Mouse (Mus musculus) forebrain, embryonic 16.5 days (tissue): ENCODE results near the gene St7. TPM values are rescaled to one million over a fixed set of nuclear protein-coding genes. Genes with fewer than 3 reads are reported as not detected.

Experiments
- ATAC-seq: fragments of 200-750 bp; cut with Nextera tagmentation; 2 replicates; pipeline ENCODE4 v1.8.0; 2017; ENCODE audit warnings: mild to moderate bottlenecking, moderate library complexity
- H3K27ac ChIP-seq: fragments of 300-500 bp; sonication (generic); 2 replicates; pipeline ENCODE4 v1.5.1; 2014; ENCODE audit warnings: low read length, control low read depth
- H3K27me3 ChIP-seq: fragments of 300-500 bp; sonication (generic); replicated peaks from 2 replicates; pipeline ENCODE4 v1.6.1; 2014; ENCODE audit warnings: low read length; ENCODE audit not compliant: control insufficient read depth, insufficient read depth
- H3K36me3 ChIP-seq: fragments of 300-500 bp; sonication (generic); 2 replicates; pipeline ENCODE4 v1.6.1; 2014; ENCODE audit not compliant: control insufficient read depth, insufficient read depth
- H3K4me1 ChIP-seq: fragments of 300-500 bp; sonication (generic); replicated peaks from 2 replicates; pipeline ENCODE4 v1.6.1; 2014; ENCODE audit warnings: low read length; ENCODE audit not compliant: control insufficient read depth, insufficient read depth
- H3K4me2 ChIP-seq: fragments of 300-500 bp; sonication (generic); 2 replicates; pipeline ENCODE4 v1.6.1; 2014; ENCODE audit warnings: mild to moderate bottlenecking, low read length, control low read depth
- H3K4me3 ChIP-seq: fragments of 300-500 bp; sonication (generic); replicated peaks from 2 replicates; pipeline ENCODE4 v1.5.1; 2014; ENCODE audit warnings: mild to moderate bottlenecking, low read length, control low read depth
- H3K9ac ChIP-seq: fragments of 300-500 bp; sonication (generic); replicated peaks from 2 replicates; pipeline ENCODE4 v1.6.1; 2014; ENCODE audit warnings: low read depth, low read length, control low read depth
- H3K9me3 ChIP-seq: fragments of 300-500 bp; sonication (generic); 2 replicates; pipeline ENCODE4 v1.6.1; 2016; ENCODE audit warnings: low read length; ENCODE audit not compliant: control insufficient read depth
- WGBS: fragments of 180-500 bp; shearing (Covaris S2); extraction: QIAGEN DNeasy Blood & Tissue Kit; methylation state at CpG from one replicate; pipeline ENCODE4 v1.1.7; 2014; 5-methylcytosine and 5-hydroxymethylcytosine counted together
- polyA plus RNA-seq: library from polyadenylated mRNA; unstranded; fragments of >200 nt; fragmentation: Nextera tagmentation; extraction: Ambion mirVana; gene quantifications from 2 replicates; pipeline ENCODE4 v1.2.1, GENCODE M21; 2015

St7 gene
- polyA plus RNA-seq, 1 experiment from 2014 or later: 68.0 TPM

DNA sequence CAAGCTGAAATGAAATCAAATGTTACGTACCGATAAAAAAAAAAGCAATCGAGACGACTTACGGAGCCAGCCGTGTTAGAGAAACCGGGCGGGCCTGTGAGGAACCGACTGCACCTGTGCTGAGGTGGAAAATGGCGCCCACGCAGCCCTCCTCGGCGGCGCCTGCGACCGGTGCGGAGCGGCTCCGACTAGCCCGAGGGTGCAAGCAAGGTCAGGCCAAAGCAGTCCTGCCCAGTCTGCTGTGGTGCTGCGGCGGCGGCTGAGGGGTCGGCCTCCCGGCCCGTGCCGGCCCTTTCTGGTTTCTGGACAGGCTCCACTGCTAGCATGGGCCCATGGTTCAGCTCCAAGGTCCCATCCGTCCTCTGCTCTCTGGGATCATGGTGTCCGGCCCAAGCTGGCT, 147.7 kb downstream of the St7 start:
- H3K27ac ChIP-seq: no peak overlapping the region
- no peaks in the 10 kb centered on the region; the same call in 1 of the 2 replicates for H3K36me3 ChIP-seq
- no peak overlapping the region for H3K4me2 ChIP-seq
- H3K4me3 ChIP-seq: no peak overlapping the region
- no peaks in the 10 kb centered on the region for H3K27me3 ChIP-seq
- H3K4me1 ChIP-seq: no peaks in the 10 kb centered on the region
- H3K9me3 ChIP-seq: no peaks in the 10 kb centered on the region
- 0 out of 2 replicates have a peak, but pooled peaks have one; percentile 33 for ATAC-seq
- no peak overlapping the region for H3K9ac ChIP-seq
- 82% methylated on average over 29 of the region's 29 CpGs for WGBS

DNA sequence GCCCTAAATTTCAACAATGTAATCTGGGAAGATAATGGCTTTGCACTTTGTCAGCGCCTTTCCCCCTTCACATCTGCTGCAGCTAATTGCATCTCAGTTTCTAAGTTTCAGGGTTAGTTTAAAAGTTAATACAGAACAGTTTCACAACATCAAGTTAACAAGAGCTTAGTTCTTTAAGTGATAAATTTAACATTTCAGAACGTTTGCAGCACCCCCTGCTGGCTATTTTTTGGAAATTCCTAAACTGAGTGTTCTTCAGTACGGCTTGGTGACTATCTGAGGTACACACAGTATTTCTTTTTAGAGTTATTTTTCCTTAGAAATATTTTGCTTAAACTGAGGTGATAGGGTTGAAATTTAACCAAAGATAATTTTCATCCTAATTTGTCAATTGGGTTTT, 150.0 kb downstream of the St7 start:
- Histone ChIP-seq H3K27me3 (no peaks in the 10 kb centered on the region), H3K36me3 (peaks cover 11% of the 10 kb centered on the region), H3K9ac (no peak overlapping the region), H3K9me3 (no peaks in the 10 kb centered on the region), H3K4me1 (no peaks in the 10 kb centered on the region), H3K27ac (no peak overlapping the region), H3K4me2 (no peak overlapping the region), H3K4me3 (no peak overlapping the region)
- 32% methylated on average over 3 of the region's 3 CpGs for WGBS
- peak; percentile 45; the same call in 1 of the 2 replicates for ATAC-seq

GRCm38 (mm10) chr6:17851316-17851715, 158.6 kb downstream of the St7 start:
- H3K4me1 ChIP-seq: peaks cover 4% of the 10 kb centered on the region; the same call in 1 of the 2 replicates
- peak; percentile 26; the same call in 1 of the 2 replicates for ATAC-seq
- H3K9me3 ChIP-seq: no peaks in the 10 kb centered on the region
- no peak overlapping the region for H3K27ac ChIP-seq
- peaks cover 20% of the 10 kb centered on the region for H3K36me3 ChIP-seq
- no peak overlapping the region for H3K9ac ChIP-seq
- H3K4me2 ChIP-seq: no peak overlapping the region
- 25% methylated on average over 2 of the region's 2 CpGs for WGBS
- H3K27me3 ChIP-seq: no peaks in the 10 kb centered on the region
- H3K4me3 ChIP-seq: no peak overlapping the region

DNA sequence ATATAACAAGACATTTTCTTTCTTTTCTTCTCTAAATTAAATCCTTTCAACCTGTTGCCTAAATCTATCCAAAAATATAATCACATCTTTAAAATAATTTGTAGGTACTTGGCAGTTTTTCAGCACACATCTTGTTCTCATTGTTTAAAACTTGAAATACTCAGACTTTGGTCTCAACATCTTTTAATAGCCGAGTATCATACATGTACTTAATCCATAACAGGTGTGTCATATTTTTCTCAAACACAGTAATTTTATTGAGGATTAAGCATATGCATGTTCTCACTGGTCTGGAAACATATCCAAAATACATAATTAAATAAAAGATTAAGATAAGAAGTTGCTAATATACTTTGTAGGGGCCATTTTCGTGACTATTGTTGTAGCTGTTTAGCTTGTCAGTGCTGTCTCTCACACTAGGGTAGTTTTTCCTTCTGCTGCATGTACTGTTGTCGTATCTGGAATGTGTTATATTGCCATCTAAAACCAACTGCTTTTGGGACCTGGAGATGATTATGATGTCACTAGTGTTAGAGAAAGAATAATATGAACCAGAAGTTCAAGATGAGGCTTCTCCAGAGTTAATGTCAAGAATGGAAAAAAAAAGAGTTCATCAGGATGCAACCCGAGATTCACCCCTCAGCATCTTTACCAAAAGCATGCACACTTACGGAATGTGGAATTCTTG, 161.0 kb downstream of the St7 start:
- H3K36me3 ChIP-seq: peaks cover 14% of the 10 kb centered on the region
- 94% methylated on average over 5 of the region's 5 CpGs for WGBS
- H3K27me3 ChIP-seq: no peaks in the 10 kb centered on the region
- no peak overlapping the region for H3K9ac ChIP-seq
- H3K4me3 ChIP-seq: no peak overlapping the region
- H3K9me3 ChIP-seq: no peaks in the 10 kb centered on the region
- no peak overlapping the region for H3K27ac ChIP-seq
- ATAC-seq: no peak
- peaks cover 4% of the 10 kb centered on the region; the same call in 1 of the 2 replicates for H3K4me1 ChIP-seq
- H3K4me2 ChIP-seq: no peak overlapping the region

DNA sequence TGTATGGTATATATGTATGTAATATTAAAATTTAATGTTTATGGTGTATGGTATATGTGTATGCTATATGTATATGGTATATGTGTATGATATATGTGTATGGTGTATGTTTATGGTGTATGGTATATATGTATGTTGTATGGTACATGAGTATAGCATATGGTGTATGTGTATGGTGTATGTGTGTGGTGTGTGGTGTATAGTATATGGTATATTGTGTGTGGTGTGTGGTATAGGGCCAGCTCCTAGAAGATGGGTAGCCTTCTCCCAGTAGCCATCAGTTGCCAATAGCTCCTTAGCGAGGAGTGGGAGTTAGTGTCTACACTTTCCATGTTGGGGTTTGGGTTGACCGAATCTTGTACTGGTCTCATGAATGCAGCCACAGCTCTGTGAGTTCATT, 162.9 kb downstream of the St7 start:
- Histone ChIP-seq H3K36me3 (peaks cover 19% of the 10 kb centered on the region), H3K4me2 (no peak overlapping the region), H3K27ac (no peak overlapping the region), H3K27me3 (no peaks in the 10 kb centered on the region), H3K4me1 (peaks cover 4% of the 10 kb centered on the region; the same call in 1 of the 2 replicates), H3K4me3 (no peak overlapping the region), H3K9ac (no peak overlapping the region), H3K9me3 (no peaks in the 10 kb centered on the region)
- WGBS: 93% methylated on average over 2 of the region's 2 CpGs
- no peak for ATAC-seq

DNA sequence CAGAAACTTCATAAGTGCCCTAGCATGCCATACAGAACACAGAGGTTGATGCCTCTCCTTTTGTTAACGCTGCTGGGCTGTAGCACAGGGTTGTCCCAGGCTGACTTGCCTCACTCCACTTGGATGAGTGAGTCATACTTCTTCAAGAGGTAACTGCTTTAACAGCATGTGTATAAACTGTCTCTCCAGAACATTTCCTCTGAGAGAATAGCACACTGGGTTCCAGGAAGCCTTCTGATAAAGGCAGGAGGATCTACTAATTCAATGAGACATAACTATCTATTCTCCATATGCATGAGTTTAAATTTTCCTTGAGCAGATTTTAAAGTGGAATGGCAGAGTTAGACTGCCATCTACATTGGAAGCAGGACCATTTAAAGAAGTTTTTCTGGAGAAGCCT, 166.8 kb downstream of the St7 start:
- no peak overlapping the region for H3K9ac ChIP-seq
- WGBS: 100% methylated on average over 1 of the region's 1 CpGs
- H3K27me3 ChIP-seq: no peaks in the 10 kb centered on the region
- H3K4me1 ChIP-seq: no peaks in the 10 kb centered on the region
- H3K9me3 ChIP-seq: no peaks in the 10 kb centered on the region
- H3K36me3 ChIP-seq: peaks cover 20% of the 10 kb centered on the region
- no peak for ATAC-seq
- no peak overlapping the region for H3K4me2 ChIP-seq
- H3K27ac ChIP-seq: no peak overlapping the region
- H3K4me3 ChIP-seq: no peak overlapping the region

DNA sequence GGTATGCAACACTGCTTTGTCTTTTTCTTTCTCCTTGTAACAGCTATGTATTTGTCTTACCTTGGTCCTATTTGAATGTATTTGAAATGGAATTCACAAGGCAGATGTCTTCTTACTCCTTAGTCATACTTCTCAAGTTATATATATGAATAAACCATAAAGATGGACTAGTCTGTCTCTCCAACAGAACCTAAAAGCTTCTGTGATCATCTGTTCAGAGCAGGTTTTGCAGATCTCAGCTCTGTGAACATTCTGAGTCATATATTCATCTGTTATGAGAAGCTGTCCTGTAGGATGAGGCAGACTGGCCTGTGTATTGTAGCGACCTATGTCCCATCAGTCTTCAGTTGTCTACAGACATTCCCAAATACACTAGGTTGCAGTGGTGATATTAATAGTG, 167.7 kb downstream of the St7 start:
- Histone ChIP-seq H3K4me3 (no peak overlapping the region), H3K9ac (no peak overlapping the region), H3K4me2 (no peak overlapping the region), H3K27ac (no peak overlapping the region), H3K27me3 (no peaks in the 10 kb centered on the region), H3K9me3 (no peaks in the 10 kb centered on the region), H3K4me1 (no peaks in the 10 kb centered on the region), H3K36me3 (peaks cover 17% of the 10 kb centered on the region)
- WGBS: 90% methylated on average over 1 of the region's 1 CpGs
- ATAC-seq: no peak

DNA sequence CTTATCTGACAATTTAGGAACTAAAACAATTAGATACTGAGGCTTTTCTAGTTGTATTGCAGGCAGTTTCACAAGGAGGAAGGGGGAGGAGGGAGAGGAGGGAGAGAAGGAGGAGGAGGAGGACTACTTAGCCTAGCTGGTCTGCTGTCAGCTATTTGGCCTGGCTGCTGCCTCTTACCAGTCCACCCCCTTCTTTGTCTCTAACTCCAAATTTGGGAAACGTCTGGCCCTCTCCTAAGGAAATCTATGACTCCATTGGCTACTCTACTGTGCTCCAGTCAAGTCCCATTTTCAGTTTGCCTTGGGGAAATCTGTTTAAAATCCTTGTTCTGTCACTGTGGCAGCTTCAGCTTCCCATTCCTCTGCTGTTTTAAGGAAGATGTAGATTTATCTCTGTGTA, 175.1 kb downstream of the St7 start:
- no peak overlapping the region for H3K9ac ChIP-seq
- peaks cover 14% of the 10 kb centered on the region for H3K36me3 ChIP-seq
- H3K4me3 ChIP-seq: no peak overlapping the region
- no peak for ATAC-seq
- no peaks in the 10 kb centered on the region for H3K9me3 ChIP-seq
- H3K27me3 ChIP-seq: no peaks in the 10 kb centered on the region
- 62% methylated on average over 1 of the region's 1 CpGs for WGBS
- H3K4me2 ChIP-seq: no peak overlapping the region
- H3K4me1 ChIP-seq: no peaks in the 10 kb centered on the region
- H3K27ac ChIP-seq: no peak overlapping the region

- WGBS: 67% methylated on average over 3 of the region's 3 CpGs
- Histone ChIP-seq H3K27ac (no peak overlapping the region), H3K4me3 (no peak overlapping the region), H3K27me3 (no peaks in the 10 kb centered on the region), H3K4me2 (no peak overlapping the region), H3K9me3 (no peaks in the 10 kb centered on the region), H3K36me3 (peaks cover 8% of the 10 kb centered on the region; the same call in 1 of the 2 replicates), H3K9ac (no peak overlapping the region), H3K4me1 (peaks cover 6% of the 10 kb centered on the region; the same call in 1 of the 2 replicates)
- no peak for ATAC-seq
Measured at GRCm38 (mm10) chr6:17871831-17872372, 179.2 kb downstream of the St7 start.
